Mouse (Mus musculus) megakaryocyte, embryonic 14.5 days (primary cell): ENCODE results near the gene Foxp2.

ENCODE experiments used
- FLI1 ChIP-seq: IDR thresholded peaks from 2 replicates; pipeline ENCODE4 v1.6.1; 2012; ENCODE audit warnings: low read length, inconsistent platforms, mixed read lengths
- GATA1 ChIP-seq: IDR thresholded peaks from 3 replicates; pipeline ENCODE4 v1.6.1; 2012; ENCODE audit warnings: mixed read lengths, low read length, inconsistent platforms, borderline replicate concordance

- no peak for TF ChIP-seq FLI1
- TF ChIP-seq GATA1, result no peak
These were observed 2.0 kb upstream of the Foxp2 start for GRCm38 (mm10) chr6:14899021-14899610.
